Mouse (Mus musculus) embryonic facial prominence, embryonic 12.5 days (tissue): ENCODE data around the gene Me3. TPM values are rescaled to one million over a fixed set of nuclear protein-coding genes. Genes with fewer than 3 reads are reported as not detected.

ENCODE experiments used
- ATAC-seq: fragments of 200-750 bp; cut with Nextera tagmentation; 2 replicates; pipeline ENCODE4 v1.8.0; 2017; ENCODE audit not compliant: insufficient number of reproducible peaks, insufficient read depth, low FRiP score, low TSS enrichment
- H3K27ac ChIP-seq: fragments of 300-500 bp; sonication (generic); 2 replicates; pipeline ENCODE4 v1.5.1; 2016; ENCODE audit warnings: mild to moderate bottlenecking
- H3K27me3 ChIP-seq: fragments of 300-500 bp; sonication (generic); 2 replicates; pipeline ENCODE4 v1.6.1; 2016; ENCODE audit warnings: mild to moderate bottlenecking, moderate library complexity
- H3K36me3 ChIP-seq: fragments of 300-500 bp; sonication (generic); 2 replicates; pipeline ENCODE4 v1.6.1; 2016; ENCODE audit warnings: mild to moderate bottlenecking
- H3K4me1 ChIP-seq: fragments of 300-500 bp; sonication (generic); 2 replicates; pipeline ENCODE4 v1.6.1; 2016
- H3K4me2 ChIP-seq: fragments of 300-500 bp; sonication (generic); replicated peaks from 2 replicates; pipeline ENCODE4 v1.6.1; 2016; ENCODE audit warnings: mild to moderate bottlenecking, moderate library complexity
- H3K4me3 ChIP-seq: fragments of 300-500 bp; sonication (generic); 2 replicates; pipeline ENCODE4 v1.5.1; 2016; ENCODE audit warnings: mild to moderate bottlenecking
- H3K9ac ChIP-seq: fragments of 300-500 bp; sonication (generic); 2 replicates; pipeline ENCODE4 v1.6.1; 2016; ENCODE audit warnings: mild to moderate bottlenecking, moderate library complexity
- H3K9me3 ChIP-seq: fragments of 300-500 bp; sonication (generic); 2 replicates; pipeline ENCODE4 v1.6.1; 2016; ENCODE audit warnings: mild to moderate bottlenecking, moderate library complexity
- WGBS: fragments of 180-500 bp; shearing (Covaris S2); methylation state at CpG from one replicate; pipeline ENCODE4 v1.1.7; 2016; 5-methylcytosine and 5-hydroxymethylcytosine counted together
- polyA plus RNA-seq: library from polyadenylated mRNA; unstranded; fragments of >200 nt; fragmentation: Nextera tagmentation; extraction: Ambion mirVana; gene quantifications from 2 replicates; pipeline ENCODE4 v1.2.1, GENCODE M21; 2016

The Me3 gene
- polyA plus RNA-seq, 1 experiment from 2014 or later: 1.7 TPM

DNA sequence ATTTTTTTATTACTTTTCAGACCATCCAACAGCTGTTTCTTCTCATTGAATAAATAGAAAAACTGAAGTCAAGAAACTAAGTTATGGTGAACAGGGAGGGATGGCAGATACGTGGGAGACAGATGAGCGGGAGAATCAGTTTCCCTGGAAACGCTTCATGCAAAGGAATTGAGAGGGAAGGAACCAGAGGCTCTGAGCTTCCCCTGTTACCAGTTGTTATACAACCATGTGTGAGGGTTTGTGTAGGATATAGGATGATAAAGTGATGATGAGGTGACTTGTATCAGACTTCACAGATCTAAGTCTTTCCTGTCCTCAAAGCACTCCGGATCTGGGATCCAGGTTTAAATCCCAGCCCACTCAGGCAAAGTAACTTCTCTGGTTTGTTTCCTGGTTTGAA, 3.2 kb upstream of the Me3 start:
- H3K9me3 ChIP-seq: no peaks in the 10 kb centered on the region
- no peaks in the 10 kb centered on the region for H3K27me3 ChIP-seq
- H3K36me3 ChIP-seq: no peaks in the 10 kb centered on the region
- no peak for ATAC-seq
- H3K9ac ChIP-seq: no peak overlapping the region
- H3K4me1 ChIP-seq: peaks cover 6% of the 10 kb centered on the region
- 60% methylated on average over 4 of the region's 4 CpGs for WGBS
- no peak overlapping the region for H3K4me3 ChIP-seq
- H3K4me2 ChIP-seq: no peak overlapping the region
- H3K27ac ChIP-seq: no peak overlapping the region

- WGBS: 82% methylated on average over 3 of the region's 3 CpGs
These were observed 2.3 kb upstream of the Me3 start for GRCm38 (mm10) chr7:89629914-89630313.

DNA sequence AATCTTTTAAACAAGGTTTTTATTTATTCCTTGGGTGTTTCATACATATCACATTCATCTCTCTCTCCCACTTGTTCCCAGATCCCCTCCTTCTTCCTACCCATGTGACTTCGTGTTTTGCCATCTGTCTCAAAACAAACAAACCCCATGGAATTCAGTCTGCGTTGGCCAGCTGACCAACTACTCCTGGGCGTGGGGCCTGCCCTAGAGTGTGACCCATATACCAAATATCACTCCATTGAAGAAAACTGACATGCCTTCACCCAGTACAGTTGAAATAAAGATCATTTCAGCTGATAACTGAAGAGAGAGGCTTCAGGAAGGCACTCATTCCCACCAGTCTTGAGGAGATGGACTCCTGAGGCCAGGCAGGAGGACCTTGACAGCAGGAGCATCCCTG, 1.4 kb upstream of the Me3 start:
- no peak for ATAC-seq
- no peak overlapping the region for H3K4me3 ChIP-seq
- no peaks in the 10 kb centered on the region for H3K9me3 ChIP-seq
- H3K9ac ChIP-seq: no peak overlapping the region
- no peaks in the 10 kb centered on the region for H3K36me3 ChIP-seq
- H3K27me3 ChIP-seq: no peaks in the 10 kb centered on the region
- WGBS: 67% methylated on average over 3 of the region's 3 CpGs
- H3K27ac ChIP-seq: no peak overlapping the region
- H3K4me1 ChIP-seq: peaks cover 6% of the 10 kb centered on the region
- H3K4me2 ChIP-seq: no peak overlapping the region

More at GRCm38 (mm10) chr7:89629914-89630313, 2.3 kb upstream of the Me3 start:
- Histone ChIP-seq H3K36me3 (no peaks in the 10 kb centered on the region), H3K9ac (no peak overlapping the region), H3K4me2 (no peak overlapping the region), H3K4me1 (peaks cover 6% of the 10 kb centered on the region), H3K27me3 (no peaks in the 10 kb centered on the region), H3K9me3 (no peaks in the 10 kb centered on the region), H3K4me3 (no peak overlapping the region), H3K27ac (no peak overlapping the region)
- ATAC-seq: no peak

GRCm38 (mm10) chr7:89640533-89640932, 8.3 kb downstream of the Me3 start:
- no peaks in the 10 kb centered on the region for H3K27me3 ChIP-seq
- no peak overlapping the region for H3K4me2 ChIP-seq
- no peaks in the 10 kb centered on the region for H3K9me3 ChIP-seq
- H3K36me3 ChIP-seq: no peaks in the 10 kb centered on the region
- H3K4me1 ChIP-seq: no peaks in the 10 kb centered on the region
- H3K4me3 ChIP-seq: no peak overlapping the region
- ATAC-seq: no peak
- no peak overlapping the region for H3K9ac ChIP-seq
- WGBS: 89% methylated on average over 6 of the region's 6 CpGs
- H3K27ac ChIP-seq: no peak overlapping the region

GRCm38 (mm10) chr7:89640944-89641661, 8.9 kb downstream of the Me3 start:
- WGBS: 79% methylated on average over 8 of the region's 8 CpGs
- H3K4me1 ChIP-seq: no peaks in the 10 kb centered on the region
- ATAC-seq: no peak

DNA sequence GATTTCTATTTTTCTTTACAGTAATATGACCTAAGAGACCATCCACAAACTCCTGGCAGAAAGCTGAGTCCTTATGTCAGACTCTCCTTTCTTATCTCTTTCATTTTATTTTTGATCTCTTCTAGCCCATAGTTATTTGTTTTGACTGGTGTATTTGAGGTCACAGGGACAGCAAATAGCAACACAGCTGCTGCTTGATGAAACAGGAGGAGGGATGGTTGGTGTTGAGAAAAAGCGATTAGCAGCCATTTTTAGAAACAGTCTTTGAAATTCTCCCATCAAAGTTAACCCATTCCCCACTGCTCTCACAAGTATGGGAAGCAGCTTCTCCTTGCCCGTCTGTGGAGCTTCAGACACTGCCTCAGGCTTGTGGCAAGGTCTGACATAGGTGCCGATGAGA, 12.8 kb downstream of the Me3 start:
- H3K9me3 ChIP-seq: no peaks in the 10 kb centered on the region
- H3K27ac ChIP-seq: no peak overlapping the region
- H3K4me3 ChIP-seq: no peak overlapping the region
- H3K27me3 ChIP-seq: no peaks in the 10 kb centered on the region
- no peak for ATAC-seq
- H3K36me3 ChIP-seq: no peaks in the 10 kb centered on the region
- no peak overlapping the region for H3K9ac ChIP-seq
- no peak overlapping the region for H3K4me2 ChIP-seq
- H3K4me1 ChIP-seq: no peaks in the 10 kb centered on the region
- WGBS: 61% methylated on average over 3 of the region's 3 CpGs

More at GRCm38 (mm10) chr7:89640944-89641661, 8.9 kb downstream of the Me3 start:
- Histone ChIP-seq H3K9ac (no peak overlapping the region), H3K27me3 (no peaks in the 10 kb centered on the region), H3K9me3 (no peaks in the 10 kb centered on the region), H3K36me3 (no peaks in the 10 kb centered on the region), H3K4me3 (no peak overlapping the region), H3K27ac (no peak overlapping the region), H3K4me2 (no peak overlapping the region)

- ATAC-seq: no peak
- Histone ChIP-seq H3K27ac (no peak overlapping the region), H3K4me3 (no peak overlapping the region), H3K4me1 (no peaks in the 10 kb centered on the region), H3K4me2 (no peak overlapping the region), H3K36me3 (no peaks in the 10 kb centered on the region), H3K9ac (no peak overlapping the region), H3K9me3 (no peaks in the 10 kb centered on the region), H3K27me3 (no peaks in the 10 kb centered on the region)
These were observed 15.7 kb downstream of the Me3 start for GRCm38 (mm10) chr7:89647864-89648263.

- Histone ChIP-seq H3K4me2 (no peak overlapping the region), H3K9me3 (no peaks in the 10 kb centered on the region), H3K9ac (no peak overlapping the region), H3K4me1 (no peaks in the 10 kb centered on the region), H3K4me3 (no peak overlapping the region), H3K27ac (no peak overlapping the region), H3K36me3 (no peaks in the 10 kb centered on the region), H3K27me3 (no peaks in the 10 kb centered on the region)
- ATAC-seq: no peak
- 78% methylated on average over 9 of the region's 9 CpGs for WGBS
These were observed 25.0 kb downstream of the Me3 start for GRCm38 (mm10) chr7:89657183-89657582.

DNA sequence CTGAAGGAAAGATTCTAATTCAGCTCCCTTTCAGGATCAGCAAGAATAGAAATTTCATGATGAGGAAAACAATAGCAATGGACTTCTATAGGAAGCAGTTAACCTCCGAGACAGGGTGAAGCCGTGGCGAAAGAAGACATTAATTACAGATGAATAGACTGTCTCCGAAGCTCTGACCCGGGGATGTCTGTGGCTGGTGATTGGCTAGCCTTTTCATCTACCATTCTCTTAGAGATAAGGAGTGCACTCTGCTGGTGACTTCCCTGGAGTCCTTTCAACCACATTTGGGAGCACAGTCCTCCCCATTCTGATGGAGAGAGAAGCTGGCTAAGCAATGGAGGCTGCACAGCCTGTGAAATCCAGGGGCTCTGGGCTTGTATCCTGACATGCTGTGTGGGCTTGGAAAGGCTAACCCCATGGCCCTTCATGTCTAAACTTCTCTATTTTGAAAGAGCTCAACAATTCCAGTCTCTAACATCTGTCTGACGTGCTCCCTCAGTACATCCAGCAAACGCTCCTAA, 25.6 kb downstream of the Me3 start:
- no peak for ATAC-seq
- Histone ChIP-seq H3K36me3 (no peaks in the 10 kb centered on the region), H3K9me3 (no peaks in the 10 kb centered on the region), H3K27ac (no peak overlapping the region), H3K27me3 (no peaks in the 10 kb centered on the region), H3K9ac (no peak overlapping the region), H3K4me1 (no peaks in the 10 kb centered on the region), H3K4me2 (no peak overlapping the region), H3K4me3 (no peak overlapping the region)
- WGBS: 74% methylated on average over 7 of the region's 7 CpGs

DNA sequence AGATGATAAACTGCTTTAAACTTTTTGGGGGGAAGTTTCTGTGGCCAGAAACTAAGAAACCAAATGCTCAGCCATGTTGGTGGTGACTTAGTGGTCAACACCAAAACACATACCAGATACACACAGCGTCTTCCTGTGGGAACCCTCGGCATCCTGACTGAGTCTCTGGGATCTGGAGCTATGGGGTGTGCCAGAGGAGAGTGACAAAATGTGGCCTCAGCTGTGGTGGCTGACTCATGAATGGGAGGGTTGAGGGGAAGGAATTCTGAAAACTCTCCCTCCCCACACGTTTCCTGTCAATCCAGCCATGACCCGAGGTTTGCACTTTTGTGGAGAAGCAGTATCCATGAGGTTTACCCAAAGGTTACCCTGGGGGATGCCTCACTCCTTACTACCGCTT, 32.0 kb downstream of the Me3 start:
- H3K9me3 ChIP-seq: no peaks in the 10 kb centered on the region
- WGBS: 66% methylated on average over 5 of the region's 5 CpGs

GRCm38 (mm10) chr7:89666361-89666760, 34.2 kb downstream of the Me3 start:
- Histone ChIP-seq H3K4me2 (no peak overlapping the region), H3K9me3 (no peaks in the 10 kb centered on the region), H3K27me3 (no peaks in the 10 kb centered on the region), H3K4me1 (no peaks in the 10 kb centered on the region), H3K4me3 (no peak overlapping the region), H3K36me3 (no peaks in the 10 kb centered on the region), H3K27ac (no peak overlapping the region), H3K9ac (no peak overlapping the region)
- WGBS: 88% methylated on average over 3 of the region's 3 CpGs
- no peak for ATAC-seq

More for the DNA sequence above, 32.0 kb downstream of the Me3 start:
- H3K27ac ChIP-seq: no peak overlapping the region
- no peaks in the 10 kb centered on the region for H3K4me1 ChIP-seq
- ATAC-seq: no peak
- H3K36me3 ChIP-seq: no peaks in the 10 kb centered on the region
- no peak overlapping the region for H3K4me3 ChIP-seq
- H3K9ac ChIP-seq: no peak overlapping the region
- no peak overlapping the region for H3K4me2 ChIP-seq
- no peaks in the 10 kb centered on the region for H3K27me3 ChIP-seq

DNA sequence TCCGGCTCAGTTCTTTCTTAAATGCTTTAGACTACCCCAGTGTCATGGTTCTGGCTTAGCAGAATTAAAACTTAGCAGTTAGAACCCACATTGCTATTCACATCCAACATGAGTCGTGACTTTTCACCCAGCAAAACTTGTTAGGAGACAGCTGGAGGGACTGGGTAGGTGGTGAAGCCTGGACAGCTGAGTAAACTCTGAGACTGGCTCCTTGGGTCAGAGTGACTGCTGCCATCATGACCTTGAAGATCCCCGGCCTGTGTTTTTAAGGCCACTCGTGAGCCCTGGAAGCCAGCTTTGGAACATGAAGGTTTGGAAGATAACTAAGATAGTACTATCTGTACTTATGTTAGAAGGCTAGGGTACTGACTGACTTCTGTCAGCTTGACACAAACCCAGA, 35.4 kb downstream of the Me3 start:
- no peaks in the 10 kb centered on the region for H3K27me3 ChIP-seq
- no peak for ATAC-seq
- no peaks in the 10 kb centered on the region for H3K4me1 ChIP-seq
- no peaks in the 10 kb centered on the region for H3K9me3 ChIP-seq
- WGBS: 83% methylated on average over 4 of the region's 4 CpGs
- H3K36me3 ChIP-seq: no peaks in the 10 kb centered on the region
- no peak overlapping the region for H3K9ac ChIP-seq
- no peak overlapping the region for H3K4me2 ChIP-seq
- H3K4me3 ChIP-seq: no peak overlapping the region
- no peak overlapping the region for H3K27ac ChIP-seq
